Mouse (Mus musculus): Measurements from ENCODE around the gene Unc13c. TPM values are rescaled to one million over a fixed set of nuclear protein-coding genes. Genes with fewer than 3 reads are reported as not detected.

The Unc13c gene
- polyA plus RNA-seq, 1 experiment from 2014 or later = 1.1 TPM

DNA sequence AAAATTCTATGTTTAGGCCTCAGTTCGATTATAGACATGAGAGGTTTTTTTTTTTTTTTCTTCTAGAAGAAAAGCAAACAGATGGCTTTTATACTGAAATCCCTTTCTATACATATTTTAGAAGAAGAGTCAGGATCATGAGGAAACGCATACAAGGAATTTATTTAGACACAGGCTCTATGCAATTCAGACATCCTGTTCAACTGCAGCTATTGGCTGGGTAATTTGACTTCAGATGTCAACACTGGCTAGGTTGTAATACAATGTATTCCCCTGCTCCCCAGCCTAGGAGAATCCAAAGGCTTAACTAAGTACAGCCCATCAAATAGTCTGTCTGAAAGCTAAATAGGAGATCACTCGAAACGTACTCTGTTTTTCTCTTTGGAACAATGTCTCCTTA, 355.9 kb downstream of the Unc13c start:
- Histone ChIP-seq H3K27me3 (replicated peaks; ENCODE audit: control insufficient read depth, insufficient read depth, low read length) (no peaks in the 10 kb centered on the region), H3K9me3 (replicated peaks; ENCODE audit: control insufficient read depth, low read length) (no peaks in the 10 kb centered on the region), H3K27ac (ENCODE audit: low read depth, low read length) (no peak overlapping the region), H3K4me3 (ENCODE audit: low read depth, low read length) (no peak overlapping the region), H3K9ac (ENCODE audit: low read length) (no peak overlapping the region), H3K4me1 (ENCODE audit: control insufficient read depth, insufficient read depth, low read length) (no peaks in the 10 kb centered on the region), H3K4me2 (ENCODE audit: low read length) (no peak overlapping the region), H3K36me3 (ENCODE audit: control insufficient read depth, insufficient read depth, low read length) (no peaks in the 10 kb centered on the region)
- DNase-seq (ENCODE audit: low spot score) (no peak), ATAC-seq (no peak)
- 86% methylated on average over 4 of the region's 4 CpGs for WGBS

DNA sequence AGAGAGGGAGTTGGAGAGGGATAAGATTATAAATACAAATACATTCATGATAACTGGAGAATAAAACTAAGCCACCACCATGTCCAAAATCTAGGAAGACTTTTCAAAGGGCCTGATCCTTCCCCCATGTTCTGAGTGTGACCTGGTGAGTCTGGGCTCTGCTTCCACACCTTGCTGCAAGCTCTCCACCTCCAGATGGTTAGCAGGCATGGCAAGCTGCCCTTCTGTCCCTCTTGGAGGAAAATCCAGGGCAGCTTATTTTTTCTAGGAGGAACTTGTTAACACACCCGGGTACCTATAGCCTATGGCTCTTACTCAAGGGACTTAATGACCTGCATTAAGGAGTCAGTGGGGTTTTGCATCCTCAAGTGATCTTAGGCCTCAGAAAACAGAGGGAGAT, 364.8 kb downstream of the Unc13c start:
- ATAC-seq (no peak), DNase-seq (ENCODE audit: low spot score) (no peak)
- 77% methylated on average over 1 of the region's 1 CpGs for WGBS
- no peaks in the 10 kb centered on the region for H3K27me3 ChIP-seq (replicated peaks; ENCODE audit: control insufficient read depth, insufficient read depth, low read length)
- H3K27ac ChIP-seq (ENCODE audit: low read depth, low read length) = no peak overlapping the region
- no peak overlapping the region for H3K9ac ChIP-seq (ENCODE audit: low read length)
- H3K4me3 ChIP-seq (ENCODE audit: low read depth, low read length) = no peak overlapping the region
- no peaks in the 10 kb centered on the region for H3K9me3 ChIP-seq (replicated peaks; ENCODE audit: control insufficient read depth, low read length)
- no peaks in the 10 kb centered on the region for H3K36me3 ChIP-seq (ENCODE audit: control insufficient read depth, insufficient read depth, low read length)
- no peaks in the 10 kb centered on the region for H3K4me1 ChIP-seq (ENCODE audit: control insufficient read depth, insufficient read depth, low read length)
- H3K4me2 ChIP-seq (ENCODE audit: low read length) = no peak overlapping the region

DNA sequence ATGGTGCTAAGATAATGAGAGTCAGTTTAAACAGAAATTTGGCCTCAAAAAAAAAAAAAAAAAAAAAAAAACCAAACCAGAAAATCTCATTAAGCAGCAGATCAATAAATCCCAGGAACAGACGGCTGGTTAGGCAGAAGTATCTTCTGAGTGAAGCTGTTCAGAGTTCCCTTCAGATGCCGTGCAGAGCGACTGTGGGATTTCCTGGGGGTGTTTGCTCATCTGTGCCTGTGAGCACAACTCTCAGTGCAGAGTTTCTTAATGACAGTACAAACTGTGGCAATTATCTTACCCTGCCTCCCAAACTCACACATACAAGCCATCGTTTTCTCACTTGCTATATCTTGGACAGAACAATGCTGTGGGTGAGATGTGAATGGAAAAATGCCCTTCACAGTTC, 403.2 kb downstream of the Unc13c start:
- WGBS = 71% methylated on average over 4 of the region's 4 CpGs
- Histone ChIP-seq H3K4me1 (ENCODE audit: control insufficient read depth, insufficient read depth, low read length) (no peaks in the 10 kb centered on the region; the same call in 1 of the 2 replicates), H3K36me3 (ENCODE audit: control insufficient read depth, insufficient read depth, low read length) (no peaks in the 10 kb centered on the region), H3K9ac (ENCODE audit: low read length) (no peak overlapping the region), H3K9me3 (replicated peaks; ENCODE audit: control insufficient read depth, low read length) (no peaks in the 10 kb centered on the region), H3K27ac (ENCODE audit: low read depth, low read length) (no peak overlapping the region), H3K27me3 (replicated peaks; ENCODE audit: control insufficient read depth, insufficient read depth, low read length) (no peaks in the 10 kb centered on the region), H3K4me2 (ENCODE audit: low read length) (no peak overlapping the region), H3K4me3 (ENCODE audit: low read depth, low read length) (no peak overlapping the region)
- ATAC-seq (no peak), DNase-seq (ENCODE audit: low spot score) (no peak)

DNA sequence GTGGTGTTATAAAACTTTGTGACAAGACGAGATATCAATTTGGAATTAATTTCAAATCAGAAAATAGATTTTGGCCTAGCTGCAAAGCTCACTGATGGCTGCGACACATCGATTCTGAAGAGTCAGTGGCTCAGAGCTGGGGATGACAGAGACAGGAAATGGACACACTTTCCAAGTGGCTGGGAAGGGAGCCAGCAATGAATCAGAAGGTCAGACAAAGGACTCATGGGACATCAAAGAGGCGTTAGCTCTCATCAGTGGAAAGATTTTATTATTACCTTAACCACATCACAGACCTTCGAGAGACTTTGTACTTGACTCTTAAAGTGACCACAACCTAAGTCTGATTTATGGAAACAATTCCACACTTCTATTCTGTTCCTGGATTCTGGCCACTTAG, 408.7 kb downstream of the Unc13c start:
- no peaks in the 10 kb centered on the region for H3K36me3 ChIP-seq (ENCODE audit: control insufficient read depth, insufficient read depth, low read length)
- H3K27me3 ChIP-seq (replicated peaks; ENCODE audit: control insufficient read depth, insufficient read depth, low read length) = no peaks in the 10 kb centered on the region
- no peak overlapping the region for H3K27ac ChIP-seq (ENCODE audit: low read depth, low read length)
- ATAC-seq (no peak), DNase-seq (ENCODE audit: low spot score) (peak; percentile 25)
- H3K4me3 ChIP-seq (ENCODE audit: low read depth, low read length) = no peak overlapping the region
- 67% methylated on average over 5 of the region's 5 CpGs for WGBS
- no peak overlapping the region for H3K4me2 ChIP-seq (ENCODE audit: low read length)
- no peaks in the 10 kb centered on the region for H3K9me3 ChIP-seq (replicated peaks; ENCODE audit: control insufficient read depth, low read length)
- H3K9ac ChIP-seq (ENCODE audit: low read length) = no peak overlapping the region
- H3K4me1 ChIP-seq (ENCODE audit: control insufficient read depth, insufficient read depth, low read length) = no peaks in the 10 kb centered on the region

DNA sequence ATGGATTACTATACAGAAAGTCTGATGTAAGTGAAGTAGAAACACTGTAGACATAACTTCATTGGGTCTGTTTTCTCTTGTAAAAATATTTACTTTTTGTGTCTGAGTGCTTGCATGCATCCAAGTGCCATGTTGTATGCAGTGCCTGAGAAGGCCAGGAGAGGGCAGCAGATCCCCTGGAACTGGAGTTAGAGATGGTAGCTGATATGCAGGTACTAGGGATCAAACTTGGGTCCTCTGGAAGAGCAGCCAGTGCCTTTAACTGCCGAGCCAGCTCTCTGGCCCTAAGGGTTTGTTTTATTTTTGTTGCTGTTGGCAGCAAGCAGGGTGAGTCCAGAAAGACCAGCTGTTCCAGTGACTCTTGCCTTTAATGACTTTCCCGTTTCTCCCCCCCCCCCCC, 411.0 kb downstream of the Unc13c start:
- Histone ChIP-seq H3K9me3 (replicated peaks; ENCODE audit: control insufficient read depth, low read length) (no peaks in the 10 kb centered on the region), H3K4me1 (ENCODE audit: control insufficient read depth, insufficient read depth, low read length) (no peaks in the 10 kb centered on the region), H3K9ac (ENCODE audit: low read length) (no peak overlapping the region), H3K36me3 (ENCODE audit: control insufficient read depth, insufficient read depth, low read length) (no peaks in the 10 kb centered on the region), H3K27ac (ENCODE audit: low read depth, low read length) (no peak overlapping the region), H3K27me3 (replicated peaks; ENCODE audit: control insufficient read depth, insufficient read depth, low read length) (no peaks in the 10 kb centered on the region), H3K4me2 (ENCODE audit: low read length) (no peak overlapping the region), H3K4me3 (ENCODE audit: low read depth, low read length) (no peak overlapping the region)
- WGBS = 61% methylated on average over 2 of the region's 2 CpGs
- ATAC-seq (no peak), DNase-seq (ENCODE audit: low spot score) (peak; percentile 50)

DNA sequence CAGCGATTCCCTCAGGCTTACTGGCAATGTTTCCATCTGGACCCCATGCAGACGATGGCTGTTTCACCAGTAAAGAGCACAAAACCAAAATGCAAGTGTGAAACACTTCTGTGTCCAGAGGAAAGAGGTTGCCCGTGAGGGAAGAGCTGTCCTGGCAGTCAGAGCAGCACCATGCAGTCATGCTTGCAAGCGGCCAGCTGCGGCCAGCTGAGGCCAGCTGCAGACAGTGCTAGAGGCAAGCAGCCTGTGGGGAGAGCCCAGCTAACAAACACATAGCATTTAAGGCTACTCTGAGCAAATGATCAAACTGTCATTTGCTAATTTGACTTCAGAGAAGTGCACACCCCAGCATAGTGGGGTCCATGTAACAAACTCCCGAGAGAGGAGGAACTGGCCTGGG, 413.4 kb downstream of the Unc13c start:
- no peak for ATAC-seq
- H3K36me3 ChIP-seq (ENCODE audit: control insufficient read depth, insufficient read depth, low read length) = no peaks in the 10 kb centered on the region
- H3K9ac ChIP-seq (ENCODE audit: low read length) = no peak overlapping the region
- H3K27me3 ChIP-seq (replicated peaks; ENCODE audit: control insufficient read depth, insufficient read depth, low read length) = no peaks in the 10 kb centered on the region
- H3K4me3 ChIP-seq (ENCODE audit: low read depth, low read length) = no peak overlapping the region
- H3K4me1 ChIP-seq (ENCODE audit: control insufficient read depth, insufficient read depth, low read length) = no peaks in the 10 kb centered on the region
- DNase-seq (ENCODE audit: low spot score) = no peak
- H3K27ac ChIP-seq (ENCODE audit: low read depth, low read length) = no peak overlapping the region
- H3K4me2 ChIP-seq (ENCODE audit: low read length) = no peak overlapping the region
- WGBS = 84% methylated on average over 6 of the region's 6 CpGs
- H3K9me3 ChIP-seq (replicated peaks; ENCODE audit: control insufficient read depth, low read length) = no peaks in the 10 kb centered on the region

DNA sequence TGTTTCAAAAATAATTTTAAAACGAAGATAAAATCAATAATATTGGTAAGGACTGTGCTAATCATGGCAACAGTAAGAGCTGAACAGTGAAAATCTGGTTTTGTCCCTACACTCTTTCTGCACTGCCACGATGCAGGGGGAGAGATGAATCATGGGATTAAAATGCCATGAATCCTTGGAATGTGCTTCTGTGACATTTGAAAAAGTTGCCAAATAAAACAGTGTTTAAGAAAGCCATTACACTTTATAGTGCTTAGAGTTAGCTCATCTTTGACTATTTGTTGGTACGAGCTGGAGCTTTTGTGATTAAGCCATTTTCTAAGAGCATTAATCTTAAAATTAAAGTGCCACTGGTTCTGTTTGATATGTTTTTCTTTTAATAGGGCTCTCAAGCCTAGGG, 496.2 kb downstream of the Unc13c start:
- Histone ChIP-seq H3K4me3 (ENCODE audit: low read depth, low read length) (no peak overlapping the region), H3K4me1 (ENCODE audit: control insufficient read depth, insufficient read depth, low read length) (no peaks in the 10 kb centered on the region), H3K4me2 (ENCODE audit: low read length) (no peak overlapping the region), H3K9me3 (replicated peaks; ENCODE audit: control insufficient read depth, low read length) (no peaks in the 10 kb centered on the region), H3K9ac (ENCODE audit: low read length) (no peak overlapping the region), H3K27ac (ENCODE audit: low read depth, low read length) (no peak overlapping the region), H3K36me3 (ENCODE audit: control insufficient read depth, insufficient read depth, low read length) (no peaks in the 10 kb centered on the region), H3K27me3 (replicated peaks; ENCODE audit: control insufficient read depth, insufficient read depth, low read length) (no peaks in the 10 kb centered on the region)
- no peak for DNase-seq (ENCODE audit: low spot score)
- 65% methylated on average over 3 of the region's 3 CpGs for WGBS
- ATAC-seq = no peak

DNA sequence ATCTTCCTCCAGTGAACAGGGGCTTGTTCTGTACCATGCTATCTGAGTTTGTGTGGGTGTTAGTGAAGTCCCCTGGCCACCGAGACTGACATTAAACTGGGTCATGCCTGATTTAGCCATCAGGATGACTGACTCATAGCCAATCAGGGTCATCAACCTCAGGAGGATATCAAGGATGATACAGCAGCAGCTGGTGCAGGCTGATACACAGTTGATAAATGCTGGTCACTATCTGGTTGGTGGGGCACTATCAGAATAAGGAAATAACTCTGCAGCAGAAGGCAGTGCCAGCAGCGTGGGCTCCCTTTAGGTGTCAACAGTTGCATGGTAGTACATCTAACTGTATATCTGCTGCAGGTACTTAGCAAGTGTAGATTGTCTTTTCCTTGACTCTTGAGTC, 506.7 kb downstream of the Unc13c start:
- DNase-seq (ENCODE audit: low spot score) (no peak), ATAC-seq (no peak)
- Histone ChIP-seq H3K36me3 (ENCODE audit: control insufficient read depth, insufficient read depth, low read length) (no peaks in the 10 kb centered on the region), H3K9me3 (replicated peaks; ENCODE audit: control insufficient read depth, low read length) (no peaks in the 10 kb centered on the region), H3K4me3 (ENCODE audit: low read depth, low read length) (no peak overlapping the region), H3K27ac (ENCODE audit: low read depth, low read length) (no peak overlapping the region), H3K4me2 (ENCODE audit: low read length) (no peak overlapping the region), H3K9ac (ENCODE audit: low read length) (no peak overlapping the region), H3K27me3 (replicated peaks; ENCODE audit: control insufficient read depth, insufficient read depth, low read length) (no peaks in the 10 kb centered on the region), H3K4me1 (ENCODE audit: control insufficient read depth, insufficient read depth, low read length) (no peaks in the 10 kb centered on the region)
- 89% methylated on average over 2 of the region's 2 CpGs for WGBS

DNA sequence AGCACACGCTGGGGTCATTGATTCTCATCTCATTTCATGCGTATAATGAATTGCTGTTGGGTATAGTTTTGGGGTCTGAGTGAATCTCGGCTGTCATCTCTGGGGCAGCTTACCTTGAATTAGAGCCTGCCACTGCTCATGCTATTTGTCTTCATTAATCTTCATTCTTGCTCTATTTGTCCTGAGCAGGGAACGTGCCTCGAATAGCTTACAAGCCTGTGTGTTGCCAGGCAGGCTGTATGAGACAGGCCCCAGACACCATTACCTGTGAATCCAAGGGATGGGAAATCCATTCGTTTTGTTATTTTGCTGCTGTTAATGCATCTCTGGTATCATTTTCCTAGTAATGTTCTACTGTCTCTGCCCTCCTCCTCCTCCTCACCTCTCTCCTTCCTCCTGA, 518.8 kb downstream of the Unc13c start:
- H3K9me3 ChIP-seq (replicated peaks; ENCODE audit: control insufficient read depth, low read length) = no peaks in the 10 kb centered on the region
- H3K27me3 ChIP-seq (replicated peaks; ENCODE audit: control insufficient read depth, insufficient read depth, low read length) = no peaks in the 10 kb centered on the region
- ATAC-seq (no peak), DNase-seq (ENCODE audit: low spot score) (no peak)
- no peaks in the 10 kb centered on the region for H3K4me1 ChIP-seq (ENCODE audit: control insufficient read depth, insufficient read depth, low read length)
- no peaks in the 10 kb centered on the region for H3K36me3 ChIP-seq (ENCODE audit: control insufficient read depth, insufficient read depth, low read length)
- no peak overlapping the region for H3K9ac ChIP-seq (ENCODE audit: low read length)
- no peak overlapping the region for H3K27ac ChIP-seq (ENCODE audit: low read depth, low read length)
- H3K4me3 ChIP-seq (ENCODE audit: low read depth, low read length) = no peak overlapping the region
- WGBS = 83% methylated on average over 6 of the region's 6 CpGs
- no peak overlapping the region for H3K4me2 ChIP-seq (ENCODE audit: low read length)

DNA sequence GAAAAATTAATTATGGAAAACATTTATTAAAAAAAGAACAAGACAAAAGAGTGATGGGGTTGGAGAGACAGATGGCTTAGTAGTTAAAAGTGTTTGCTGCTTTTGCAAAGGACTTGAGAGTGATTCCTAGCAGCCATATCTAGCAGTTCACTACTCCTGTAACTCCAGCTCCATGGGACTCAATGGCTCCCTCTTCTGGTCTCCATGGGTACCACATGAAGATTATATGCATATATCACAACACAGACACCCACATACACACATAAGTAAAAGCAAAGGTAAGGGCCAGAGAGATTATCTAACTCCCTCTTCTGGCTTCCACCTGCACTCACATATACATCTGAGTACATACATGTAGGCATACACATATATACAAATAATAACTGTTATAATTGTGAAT, 519.5 kb downstream of the Unc13c start:
- ATAC-seq (no peak), DNase-seq (ENCODE audit: low spot score) (no peak)
- no peak overlapping the region for H3K9ac ChIP-seq (ENCODE audit: low read length)
- no peaks in the 10 kb centered on the region for H3K36me3 ChIP-seq (ENCODE audit: control insufficient read depth, insufficient read depth, low read length)
- H3K4me3 ChIP-seq (ENCODE audit: low read depth, low read length) = no peak overlapping the region
- H3K27ac ChIP-seq (ENCODE audit: low read depth, low read length) = no peak overlapping the region
- no peaks in the 10 kb centered on the region for H3K27me3 ChIP-seq (replicated peaks; ENCODE audit: control insufficient read depth, insufficient read depth, low read length)
- no peaks in the 10 kb centered on the region for H3K4me1 ChIP-seq (ENCODE audit: control insufficient read depth, insufficient read depth, low read length)
- no peak overlapping the region for H3K4me2 ChIP-seq (ENCODE audit: low read length)
- H3K9me3 ChIP-seq (replicated peaks; ENCODE audit: control insufficient read depth, low read length) = no peaks in the 10 kb centered on the region
